Mouse (Mus musculus): ENCODE data around the gene Ncor2. TPM values are rescaled to one million over a fixed set of nuclear protein-coding genes. Genes with fewer than 3 reads are reported as not detected.

Ncor2 gene
- polyA plus RNA-seq, 2 experiments = 3.5 to 4.4 TPM

DNA sequence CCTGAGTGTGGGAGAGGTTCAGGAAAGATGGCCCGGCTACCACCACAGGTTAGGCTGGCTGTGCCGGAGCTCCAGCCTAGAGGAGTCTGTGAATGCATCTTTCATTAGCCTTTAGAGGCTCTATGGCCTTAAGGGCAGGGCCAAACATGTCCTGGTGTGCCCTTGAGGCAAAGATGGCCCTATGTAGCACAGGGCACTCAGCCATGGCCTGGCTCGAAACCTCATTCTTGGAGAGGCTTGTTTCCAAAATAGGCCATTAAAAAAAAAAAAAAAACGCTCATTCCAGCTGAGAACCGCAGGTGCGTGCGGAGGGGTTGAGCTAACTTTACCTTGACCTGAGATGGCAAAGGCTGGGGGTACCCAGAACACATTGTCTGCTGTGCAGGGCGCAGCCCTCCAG lies 167.4 kb downstream of the Ncor2 start:
- 71% methylated on average over 8 of the region's 8 CpGs for WGBS (ENCODE audit: insufficient replicate concordance)
- no peaks in the 10 kb centered on the region for H3K4me1 ChIP-seq (replicated peaks; ENCODE audit: control insufficient read depth in 2 of 2, insufficient read depth in 2 of 2, low read length in 1 of 2)
- no peak overlapping the region for H3K9ac ChIP-seq (replicated peaks)
- no peaks in the 10 kb centered on the region for H3K27me3 ChIP-seq (ENCODE audit: control insufficient read depth, insufficient read depth, low read length)
- H3K9me3 ChIP-seq (ENCODE audit: control insufficient read depth, low read length) = no peaks in the 10 kb centered on the region
- TF ChIP-seq CTCF (IDR thresholded peaks at IDR 0.05; ENCODE audit: low read depth) = no peak
- TF ChIP-seq EP300 (IDR thresholded peaks at IDR 0.05; ENCODE audit: low read depth) = no peak
- no peak overlapping the region for H3K4me3 ChIP-seq (ENCODE audit: insufficient read depth in 1 of 2, low read depth in 2 of 2, low read length in 2 of 2)
- no peak for DNase-seq (ENCODE audit: low read depth in 3 of 3, low spot score in 3 of 3)
- no peak overlapping the region for H3K27ac ChIP-seq
- H3K36me3 ChIP-seq (replicated peaks; ENCODE audit: control insufficient read depth, insufficient read depth, low read depth) = no peaks in the 10 kb centered on the region
- ATAC-seq (ENCODE audit: insufficient read depth) = no peak
- H3K4me2 ChIP-seq (ENCODE audit: low read depth) = no peak overlapping the region

GRCm38 (mm10) chr5:125011166-125011565 lies 167.9 kb downstream of the Ncor2 start:
- H3K9ac ChIP-seq (replicated peaks) = no peak overlapping the region
- ATAC-seq (ENCODE audit: insufficient read depth) (no peak), DNase-seq (ENCODE audit: low read depth in 3 of 3, low spot score in 3 of 3) (no peak)
- 79% methylated on average over 24 of the region's 24 CpGs for WGBS (ENCODE audit: insufficient replicate concordance)
- H3K27ac ChIP-seq = no peak overlapping the region
- H3K27me3 ChIP-seq (ENCODE audit: control insufficient read depth, insufficient read depth, low read length) = no peaks in the 10 kb centered on the region
- H3K36me3 ChIP-seq (replicated peaks; ENCODE audit: control insufficient read depth, insufficient read depth, low read depth) = no peaks in the 10 kb centered on the region
- H3K9me3 ChIP-seq (ENCODE audit: control insufficient read depth, low read length) = no peaks in the 10 kb centered on the region
- H3K4me3 ChIP-seq (ENCODE audit: insufficient read depth in 1 of 2, low read depth in 2 of 2, low read length in 2 of 2) = no peak overlapping the region
- H3K4me2 ChIP-seq (ENCODE audit: low read depth) = no peak overlapping the region
- no peak for TF ChIP-seq EP300 (IDR thresholded peaks at IDR 0.05; ENCODE audit: low read depth)
- no peak for TF ChIP-seq CTCF (IDR thresholded peaks at IDR 0.05; ENCODE audit: low read depth)
- no peaks in the 10 kb centered on the region for H3K4me1 ChIP-seq (replicated peaks; ENCODE audit: control insufficient read depth in 2 of 2, insufficient read depth in 2 of 2, low read length in 1 of 2)

GRCm38 (mm10) chr5:125006896-125007295 lies 172.1 kb downstream of the Ncor2 start:
- Histone ChIP-seq H3K4me2 (ENCODE audit: low read depth) (no peak overlapping the region), H3K27ac (no peak overlapping the region), H3K4me3 (ENCODE audit: insufficient read depth in 1 of 2, low read depth in 2 of 2, low read length in 2 of 2) (no peak overlapping the region), H3K36me3 (replicated peaks; ENCODE audit: control insufficient read depth, insufficient read depth, low read depth) (no peaks in the 10 kb centered on the region), H3K9me3 (ENCODE audit: control insufficient read depth, low read length) (no peaks in the 10 kb centered on the region), H3K4me1 (replicated peaks; ENCODE audit: control insufficient read depth in 2 of 2, insufficient read depth in 2 of 2, low read length in 1 of 2) (no peaks in the 10 kb centered on the region), H3K9ac (replicated peaks) (no peak overlapping the region), H3K27me3 (ENCODE audit: control insufficient read depth, insufficient read depth, low read length) (peaks cover 23% of the 10 kb centered on the region)
- DNase-seq (ENCODE audit: low read depth in 3 of 3, low spot score in 3 of 3) (no peak), ATAC-seq (ENCODE audit: insufficient read depth) (no peak)
- TF ChIP-seq CTCF (IDR thresholded peaks at IDR 0.05; ENCODE audit: low read depth) = no peak
- WGBS (ENCODE audit: insufficient replicate concordance) = 58% methylated on average over 5 of the region's 5 CpGs

GRCm38 (mm10) chr5:125005871-125006652 lies 173.0 kb downstream of the Ncor2 start:
- ATAC-seq (ENCODE audit: insufficient read depth) = no peak

GRCm38 (mm10) chr5:125003873-125004255 lies 175.2 kb downstream of the Ncor2 start:
- no peak for TF ChIP-seq EP300 (IDR thresholded peaks at IDR 0.05; ENCODE audit: low read depth)
- no peak for TF ChIP-seq CTCF (IDR thresholded peaks at IDR 0.05; ENCODE audit: low read depth)
- Histone ChIP-seq H3K27me3 (ENCODE audit: control insufficient read depth, insufficient read depth, low read length) (peaks cover 23% of the 10 kb centered on the region), H3K36me3 (replicated peaks; ENCODE audit: control insufficient read depth, insufficient read depth, low read depth) (no peaks in the 10 kb centered on the region), H3K4me2 (ENCODE audit: low read depth) (no peak overlapping the region), H3K9ac (replicated peaks) (no peak overlapping the region), H3K4me1 (replicated peaks; ENCODE audit: control insufficient read depth in 2 of 2, insufficient read depth in 2 of 2, low read length in 1 of 2) (no peaks in the 10 kb centered on the region), H3K4me3 (ENCODE audit: insufficient read depth in 1 of 2, low read depth in 2 of 2, low read length in 2 of 2) (no peak overlapping the region), H3K9me3 (ENCODE audit: control insufficient read depth, low read length) (no peaks in the 10 kb centered on the region), H3K27ac (no peak overlapping the region)
- no peak for ATAC-seq (ENCODE audit: insufficient read depth)
- DNase-seq (ENCODE audit: low read depth in 3 of 3, low spot score in 3 of 3) = no peak
- WGBS (ENCODE audit: insufficient replicate concordance) = 16% methylated on average over 15 of the region's 15 CpGs

More at GRCm38 (mm10) chr5:125005871-125006652, 173.0 kb downstream of the Ncor2 start:
- Histone ChIP-seq H3K36me3 (replicated peaks; ENCODE audit: control insufficient read depth, insufficient read depth, low read depth) (no peaks in the 10 kb centered on the region), H3K9me3 (ENCODE audit: control insufficient read depth, low read length) (no peaks in the 10 kb centered on the region), H3K4me3 (ENCODE audit: insufficient read depth in 1 of 2, low read depth in 2 of 2, low read length in 2 of 2) (no peak overlapping the region), H3K9ac (replicated peaks) (no peak overlapping the region), H3K4me1 (replicated peaks; ENCODE audit: control insufficient read depth in 2 of 2, insufficient read depth in 2 of 2, low read length in 1 of 2) (no peaks in the 10 kb centered on the region), H3K4me2 (ENCODE audit: low read depth) (no peak overlapping the region), H3K27ac (no peak overlapping the region), H3K27me3 (ENCODE audit: control insufficient read depth, insufficient read depth, low read length) (peaks cover 23% of the 10 kb centered on the region)
- no peak for DNase-seq (ENCODE audit: low read depth in 3 of 3, low spot score in 3 of 3)
- WGBS (ENCODE audit: insufficient replicate concordance) = 55% methylated on average over 9 of the region's 9 CpGs
- TF ChIP-seq CTCF (IDR thresholded peaks at IDR 0.05; ENCODE audit: low read depth) = no peak
- no peak for TF ChIP-seq EP300 (IDR thresholded peaks at IDR 0.05; ENCODE audit: low read depth)

All from liver, embryonic 14.5 days (tissue).